Mouse (Mus musculus): Measurements from ENCODE around the gene Ipo9.

The Ipo9 gene

GRCm38 (mm10) chr1:135362115-135362514 is 68.2 kb downstream of the Ipo9 start:
- ChIA-PET CTCF (no interaction called here), POLR2A (interaction anchor here in 1 of 4 experiments (1.0 to 1.2 kb wide), 2 partner anchors 18 to 103 kb away, joined by 3 read pairs; partner anchors contain the start of gene Elf3)

- ChIA-PET POLR2A (interaction anchor here in 1 of 4 experiments (1.0 kb wide), 2 partner anchors 9 to 18 kb away, joined by 3 read pairs; no protein-coding TSS in a partner anchor), CTCF (interaction anchor here in 1 of 4 experiments (0.7 to 0.8 kb wide), 2 partner anchors 71 to 518 kb away, joined by 5 read pairs; no protein-coding TSS in a partner anchor)
Observed at GRCm38 (mm10) chr1:135361491-135361890, 68.8 kb downstream of the Ipo9 start.

GRCm38 (mm10) chr1:135359071-135359470 is 71.2 kb downstream of the Ipo9 start:
- ChIA-PET POLR2A (interaction anchor here (0.6 to 3.7 kb wide), 19 partner anchors 10 to 397 kb away, joined by 3 to 16 read pairs (median 4); partner anchors contain the start of genes Elf3 (in 1 of the 4) and Ube2t (in 1 of the 4)), CTCF (interaction anchor here in 3 of 4 experiments (0.6 to 1.5 kb wide), 6 partner anchors 11 to 253 kb away, joined by 3 to 6 read pairs (median 4); partner anchors contain the start of gene Lmod1 (in 1 of the 3))

- POLR2A ChIA-PET: interaction anchor here in 1 of 4 experiments (0.6 to 1.3 kb wide), 5 partner anchors 9 to 193 kb away, joined by 3 to 6 read pairs (median 4); partner anchors contain the start of gene Shisa4
- CTCF ChIA-PET: interaction anchor here in 2 of 4 experiments (0.5 to 2.1 kb wide), 4 partner anchors 8 to 203 kb away, joined by 3 to 5 read pairs (median 4); no protein-coding TSS in a partner anchor
Observed at GRCm38 (mm10) chr1:135351953-135352352, 78.3 kb downstream of the Ipo9 start.

GRCm38 (mm10) chr1:135347498-135348169 is 82.7 kb downstream of the Ipo9 start:
- ChIA-PET CTCF (interaction anchor here in 2 of 4 experiments (0.6 to 1.7 kb wide), 5 partner anchors 11 to 1076 kb away, joined by 3 to 6 read pairs (median 4); no protein-coding TSS in a partner anchor), POLR2A (interaction anchor here in 3 of 4 experiments (0.6 to 3.1 kb wide), 14 partner anchors 8 to 201 kb away, joined by 3 to 14 read pairs (median 3); partner anchors contain the start of genes Shisa4 (in 1 of the 3) and Timm17a (in 1 of the 3))

GRCm38 (mm10) chr1:135346891-135347290 is 83.4 kb downstream of the Ipo9 start:
- POLR2A ChIA-PET: interaction anchor here in 3 of 4 experiments (0.6 to 3.1 kb wide), 3 partner anchors 10 to 23 kb away, joined by 3 to 14 read pairs (median 5); no protein-coding TSS in a partner anchor

GRCm38 (mm10) chr1:135344026-135344425 is 86.3 kb downstream of the Ipo9 start:
- POLR2A ChIA-PET: interaction anchor here (0.5 to 1.9 kb wide), 15 partner anchors 13 to 669 kb away, joined by 3 to 7 read pairs (median 3); partner anchors contain the start of gene Lmod1 (in 2 of the 4)
- CTCF ChIA-PET: interaction anchor here in 3 of 4 experiments (0.5 to 0.6 kb wide), 6 partner anchors 67 to 345 kb away, joined by 3 to 6 read pairs (median 3); no protein-coding TSS in a partner anchor

More at GRCm38 (mm10) chr1:135346891-135347290, 83.4 kb downstream of the Ipo9 start:
- CTCF ChIA-PET: interaction anchor here in 1 of 4 experiments (0.9 to 1.7 kb wide), 2 partner anchors 175 to 341 kb away, joined by 3 to 6 read pairs; no protein-coding TSS in a partner anchor

- CTCF ChIA-PET: no interaction called here
- POLR2A ChIA-PET: no interaction called here
Observed at GRCm38 (mm10) chr1:135341947-135342346, 88.4 kb downstream of the Ipo9 start.

All from embryonic stem cell, embryonic (primary cell).